Mouse (Mus musculus): ENCODE results near the gene 1700028P14Rik. TPM values are rescaled to one million over a fixed set of nuclear protein-coding genes. Genes with fewer than 3 reads are reported as not detected.
A peak's percentile ranks its signal among the peaks of the same experiment; 100 is the strongest.

The 1700028P14Rik gene
- polyA plus RNA-seq, 1 experiment from 2014 or later: 0.58 TPM

DNA sequence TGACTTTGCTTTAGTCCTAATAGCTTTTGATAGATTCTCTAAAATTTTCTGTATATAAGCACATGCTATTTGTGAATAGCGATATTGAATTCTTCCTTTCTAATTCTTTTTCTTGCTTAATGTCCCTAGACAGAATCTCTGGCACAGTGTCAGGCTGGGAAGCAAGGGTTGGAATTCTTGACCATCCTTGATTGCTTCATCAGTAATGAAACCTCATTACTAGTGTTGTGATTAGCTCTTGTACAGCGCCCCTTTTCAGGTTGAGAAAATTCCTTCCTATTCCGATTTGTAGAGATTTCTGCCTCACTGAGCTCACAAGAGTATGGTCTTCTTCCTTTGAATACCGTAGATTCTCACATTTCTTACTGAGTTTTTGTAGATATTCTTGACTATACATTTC is 109.9 kb downstream of the 1700028P14Rik start:
- 84% methylated on average over 4 of the region's 4 CpGs for WGBS
- ATAC-seq (replicated peaks; ENCODE audit: insufficient number of reproducible peaks, low FRiP score, low TSS enrichment, low read depth) (no peak), DNase-seq (ENCODE audit: low spot score) (no peak)
- H3K4me3 ChIP-seq (ENCODE audit: low read depth, low read length): no peak overlapping the region
- H3K27me3 ChIP-seq (ENCODE audit: control insufficient read depth, insufficient read depth, low read length): no peaks in the 10 kb centered on the region
- H3K27ac ChIP-seq (replicated peaks; ENCODE audit: low read depth, low read length): no peak overlapping the region
- H3K4me1 ChIP-seq (ENCODE audit: control insufficient read depth, insufficient read depth, low read length): no peaks in the 10 kb centered on the region
- no peaks in the 10 kb centered on the region for H3K36me3 ChIP-seq (replicated peaks; ENCODE audit: control insufficient read depth, insufficient read depth, low read depth, low read length)
- H3K4me2 ChIP-seq (ENCODE audit: low read depth, low read length): no peak overlapping the region
- H3K9me3 ChIP-seq (replicated peaks; ENCODE audit: control insufficient read depth, low read length): no peaks in the 10 kb centered on the region
- no peak overlapping the region for H3K9ac ChIP-seq (replicated peaks; ENCODE audit: low read length)

DNA sequence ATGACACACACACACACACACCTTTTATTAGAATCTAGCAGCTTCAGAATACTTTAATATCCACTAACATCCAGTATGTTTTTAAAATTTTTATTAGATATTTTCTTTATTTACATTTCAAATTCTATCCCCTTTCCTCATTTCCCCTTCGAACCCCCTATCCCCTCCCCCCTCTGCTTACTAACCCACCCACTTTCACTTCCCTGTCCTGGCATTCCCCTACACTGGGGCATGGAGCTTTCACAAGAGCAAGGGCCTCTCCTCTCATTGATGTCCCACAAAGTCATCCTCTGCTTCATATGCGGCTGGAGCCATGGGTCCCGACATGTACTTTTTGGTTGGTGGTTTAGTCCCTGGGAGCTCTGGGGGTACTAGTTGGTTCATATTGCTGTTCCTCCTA is 116.9 kb downstream of the 1700028P14Rik start:
- H3K27ac ChIP-seq (replicated peaks; ENCODE audit: low read depth, low read length): no peak overlapping the region
- WGBS: 91% methylated on average over 3 of the region's 3 CpGs
- no peaks in the 10 kb centered on the region for H3K4me1 ChIP-seq (ENCODE audit: control insufficient read depth, insufficient read depth, low read length)
- H3K4me2 ChIP-seq (ENCODE audit: low read depth, low read length): no peak overlapping the region
- no peaks in the 10 kb centered on the region for H3K36me3 ChIP-seq (replicated peaks; ENCODE audit: control insufficient read depth, insufficient read depth, low read depth, low read length)
- H3K27me3 ChIP-seq (ENCODE audit: control insufficient read depth, insufficient read depth, low read length): no peaks in the 10 kb centered on the region
- H3K9ac ChIP-seq (replicated peaks; ENCODE audit: low read length): no peak overlapping the region
- H3K9me3 ChIP-seq (replicated peaks; ENCODE audit: control insufficient read depth, low read length): no peaks in the 10 kb centered on the region
- ATAC-seq (replicated peaks; ENCODE audit: insufficient number of reproducible peaks, low FRiP score, low TSS enrichment, low read depth) (no peak), DNase-seq (ENCODE audit: low spot score) (no peak)
- no peak overlapping the region for H3K4me3 ChIP-seq (ENCODE audit: low read depth, low read length)

DNA sequence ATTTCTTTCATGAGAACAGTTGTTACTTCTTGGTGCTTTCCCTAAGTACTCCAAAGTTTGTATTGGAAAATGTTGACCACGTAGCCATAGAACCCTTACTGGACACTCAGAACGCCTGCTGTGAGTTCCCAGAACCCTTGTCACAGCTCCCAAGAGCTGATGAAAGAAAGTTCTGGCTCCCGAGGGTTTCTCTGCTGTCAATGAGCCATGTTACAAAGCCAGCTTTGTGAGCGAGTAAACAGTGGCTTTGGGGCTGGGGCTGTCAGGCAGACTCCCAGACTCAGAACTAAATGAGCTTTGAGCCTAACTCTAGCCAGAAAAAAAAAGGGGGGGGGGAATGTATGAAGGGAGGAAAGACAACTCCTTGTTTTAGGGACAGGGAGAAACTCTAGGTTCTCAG is 120.7 kb downstream of the 1700028P14Rik start:
- DNase-seq (ENCODE audit: low spot score) (no peak), ATAC-seq (replicated peaks; ENCODE audit: insufficient number of reproducible peaks, low FRiP score, low TSS enrichment, low read depth) (no peak)
- Histone ChIP-seq H3K27ac (replicated peaks; ENCODE audit: low read depth, low read length) (no peak overlapping the region), H3K9me3 (replicated peaks; ENCODE audit: control insufficient read depth, low read length) (no peaks in the 10 kb centered on the region), H3K36me3 (replicated peaks; ENCODE audit: control insufficient read depth, insufficient read depth, low read depth, low read length) (no peaks in the 10 kb centered on the region), H3K9ac (replicated peaks; ENCODE audit: low read length) (no peak overlapping the region), H3K4me2 (ENCODE audit: low read depth, low read length) (no peak overlapping the region), H3K27me3 (ENCODE audit: control insufficient read depth, insufficient read depth, low read length) (no peaks in the 10 kb centered on the region), H3K4me3 (ENCODE audit: low read depth, low read length) (no peak overlapping the region), H3K4me1 (ENCODE audit: control insufficient read depth, insufficient read depth, low read length) (no peaks in the 10 kb centered on the region)
- WGBS: 19% methylated on average over 4 of the region's 4 CpGs

DNA sequence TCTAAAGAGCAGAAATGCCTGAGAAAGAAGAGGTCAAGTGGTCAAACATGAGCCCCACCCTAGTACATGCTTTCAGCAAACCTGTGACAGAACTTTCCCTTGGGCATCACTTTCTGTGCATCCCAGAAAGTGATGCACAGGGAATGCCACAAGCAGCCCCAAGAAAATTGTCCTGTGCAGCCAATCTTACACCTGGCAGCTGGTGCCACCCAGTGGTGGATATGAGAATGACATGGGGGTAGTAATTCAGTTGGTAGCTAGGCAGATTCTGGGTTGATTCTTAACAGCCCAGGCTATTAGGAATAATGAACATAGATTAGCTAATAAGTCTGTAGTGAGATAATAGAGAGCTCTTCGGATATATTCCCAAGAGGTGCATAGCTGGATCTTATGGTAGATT is 128.9 kb downstream of the 1700028P14Rik start:
- DNase-seq (ENCODE audit: low spot score) (peak; percentile 78), ATAC-seq (replicated peaks; ENCODE audit: insufficient number of reproducible peaks, low FRiP score, low TSS enrichment, low read depth) (no peak)
- H3K4me3 ChIP-seq (ENCODE audit: low read depth, low read length): no peak overlapping the region
- no peak overlapping the region for H3K4me2 ChIP-seq (ENCODE audit: low read depth, low read length)
- no peaks in the 10 kb centered on the region for H3K4me1 ChIP-seq (ENCODE audit: control insufficient read depth, insufficient read depth, low read length)
- H3K9me3 ChIP-seq (replicated peaks; ENCODE audit: control insufficient read depth, low read length): no peaks in the 10 kb centered on the region
- no peak overlapping the region for H3K27ac ChIP-seq (replicated peaks; ENCODE audit: low read depth, low read length)
- H3K9ac ChIP-seq (replicated peaks; ENCODE audit: low read length): no peak overlapping the region
- WGBS: 11% methylated on average over 1 of the region's 1 CpGs
- H3K36me3 ChIP-seq (replicated peaks; ENCODE audit: control insufficient read depth, insufficient read depth, low read depth, low read length): no peaks in the 10 kb centered on the region
- no peaks in the 10 kb centered on the region for H3K27me3 ChIP-seq (ENCODE audit: control insufficient read depth, insufficient read depth, low read length)

DNA sequence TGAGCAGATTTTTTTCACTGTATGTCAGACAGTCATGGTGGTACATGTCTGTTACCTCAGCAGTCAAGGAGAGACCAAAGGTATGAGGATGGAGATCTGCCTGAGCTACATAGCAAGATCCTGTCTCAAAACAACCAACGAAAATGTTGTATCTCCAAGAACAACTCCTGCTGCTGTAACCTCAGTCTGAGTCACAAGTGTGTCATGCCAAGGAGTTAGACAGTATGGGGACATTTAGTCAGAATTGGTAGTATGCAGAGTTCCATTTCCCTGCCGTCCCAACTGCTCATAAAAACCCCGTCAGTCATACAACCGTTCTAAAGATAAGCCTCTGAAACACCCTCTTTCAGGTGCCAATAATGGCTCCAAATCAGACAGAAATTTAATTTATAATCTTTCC is 130.8 kb downstream of the 1700028P14Rik start:
- ATAC-seq (replicated peaks; ENCODE audit: insufficient number of reproducible peaks, low FRiP score, low TSS enrichment, low read depth) (no peak), DNase-seq (ENCODE audit: low spot score) (no peak)
- Histone ChIP-seq H3K27me3 (ENCODE audit: control insufficient read depth, insufficient read depth, low read length) (no peaks in the 10 kb centered on the region), H3K4me2 (ENCODE audit: low read depth, low read length) (no peak overlapping the region), H3K4me3 (ENCODE audit: low read depth, low read length) (no peak overlapping the region), H3K36me3 (replicated peaks; ENCODE audit: control insufficient read depth, insufficient read depth, low read depth, low read length) (no peaks in the 10 kb centered on the region), H3K4me1 (ENCODE audit: control insufficient read depth, insufficient read depth, low read length) (no peaks in the 10 kb centered on the region), H3K9ac (replicated peaks; ENCODE audit: low read length) (no peak overlapping the region), H3K9me3 (replicated peaks; ENCODE audit: control insufficient read depth, low read length) (no peaks in the 10 kb centered on the region), H3K27ac (replicated peaks; ENCODE audit: low read depth, low read length) (no peak overlapping the region)
- WGBS: 89% methylated on average over 4 of the region's 4 CpGs

DNA sequence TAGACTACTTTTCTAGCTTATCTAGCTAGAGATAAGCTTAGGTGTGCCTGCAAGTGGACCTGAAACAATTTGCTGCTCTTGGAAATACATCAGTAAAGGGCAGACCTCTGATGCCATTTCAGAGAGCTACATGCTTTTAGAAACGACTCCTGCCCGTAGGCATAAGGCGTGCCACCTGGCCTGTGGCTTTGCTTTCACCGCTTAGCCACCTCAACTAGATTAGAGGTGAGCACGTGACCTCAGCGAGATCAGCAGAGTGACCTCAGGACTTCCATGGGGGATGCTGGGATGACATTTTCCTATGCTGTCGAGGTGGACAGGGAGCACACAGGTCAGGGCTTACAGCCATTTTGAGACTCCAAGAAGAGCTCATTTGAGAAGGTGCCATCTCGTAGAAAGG is 131.5 kb downstream of the 1700028P14Rik start:
- DNase-seq (ENCODE audit: low spot score) (no peak), ATAC-seq (replicated peaks; ENCODE audit: insufficient number of reproducible peaks, low FRiP score, low TSS enrichment, low read depth) (no peak)
- WGBS: 87% methylated on average over 8 of the region's 8 CpGs

DNA sequence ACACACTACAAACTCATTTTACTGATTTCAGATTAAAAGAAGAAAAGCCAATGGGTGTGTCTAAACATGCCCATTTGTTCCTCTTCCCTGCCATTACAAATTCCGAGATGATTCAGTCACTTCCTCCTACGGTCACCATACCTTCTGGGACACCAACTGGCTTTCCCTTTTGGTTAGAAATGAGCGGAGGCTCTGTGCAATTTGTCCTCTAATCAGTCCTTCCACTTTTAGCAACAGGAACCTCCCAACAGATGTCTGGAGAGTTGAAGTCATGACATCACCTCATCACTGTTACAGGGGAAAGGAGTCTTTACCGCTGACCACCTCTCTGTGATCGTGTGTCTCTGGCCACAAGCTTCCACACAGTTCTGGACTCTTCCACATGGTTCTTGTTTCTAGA is 132.0 kb downstream of the 1700028P14Rik start:
- Histone ChIP-seq H3K4me3 (ENCODE audit: low read depth, low read length) (no peak overlapping the region), H3K4me2 (ENCODE audit: low read depth, low read length) (no peak overlapping the region), H3K4me1 (ENCODE audit: control insufficient read depth, insufficient read depth, low read length) (no peaks in the 10 kb centered on the region), H3K9ac (replicated peaks; ENCODE audit: low read length) (no peak overlapping the region), H3K27me3 (ENCODE audit: control insufficient read depth, insufficient read depth, low read length) (no peaks in the 10 kb centered on the region), H3K27ac (replicated peaks; ENCODE audit: low read depth, low read length) (no peak overlapping the region), H3K36me3 (replicated peaks; ENCODE audit: control insufficient read depth, insufficient read depth, low read depth, low read length) (no peaks in the 10 kb centered on the region), H3K9me3 (replicated peaks; ENCODE audit: control insufficient read depth, low read length) (no peaks in the 10 kb centered on the region)
- ATAC-seq (replicated peaks; ENCODE audit: insufficient number of reproducible peaks, low FRiP score, low TSS enrichment, low read depth) (no peak), DNase-seq (ENCODE audit: low spot score) (no peak)
- WGBS: 78% methylated on average over 5 of the region's 5 CpGs

More for the DNA sequence above, 131.5 kb downstream of the 1700028P14Rik start:
- H3K27ac ChIP-seq (replicated peaks; ENCODE audit: low read depth, low read length): no peak overlapping the region
- H3K9ac ChIP-seq (replicated peaks; ENCODE audit: low read length): no peak overlapping the region
- no peaks in the 10 kb centered on the region for H3K27me3 ChIP-seq (ENCODE audit: control insufficient read depth, insufficient read depth, low read length)
- H3K4me1 ChIP-seq (ENCODE audit: control insufficient read depth, insufficient read depth, low read length): no peaks in the 10 kb centered on the region
- H3K9me3 ChIP-seq (replicated peaks; ENCODE audit: control insufficient read depth, low read length): no peaks in the 10 kb centered on the region
- no peaks in the 10 kb centered on the region for H3K36me3 ChIP-seq (replicated peaks; ENCODE audit: control insufficient read depth, insufficient read depth, low read depth, low read length)
- no peak overlapping the region for H3K4me2 ChIP-seq (ENCODE audit: low read depth, low read length)
- no peak overlapping the region for H3K4me3 ChIP-seq (ENCODE audit: low read depth, low read length)

DNA sequence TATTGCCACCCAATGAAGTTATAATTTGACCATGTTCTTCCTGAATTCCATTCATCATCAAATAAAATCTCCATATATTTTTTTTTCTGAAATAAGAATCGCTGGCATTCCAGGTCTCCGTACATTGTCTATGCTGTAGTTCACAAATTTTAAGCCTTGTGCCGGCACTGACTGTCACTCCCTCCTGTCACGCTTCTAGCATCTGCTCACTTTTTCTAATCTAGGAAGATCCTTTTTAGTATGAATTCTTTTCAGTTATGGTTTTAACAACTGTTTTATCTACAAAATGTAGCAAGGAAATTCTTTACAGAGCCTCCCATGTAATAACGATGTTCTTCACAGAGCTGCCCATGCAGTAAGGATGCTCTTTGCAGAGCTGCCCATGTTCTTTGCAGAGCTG is 134.1 kb downstream of the 1700028P14Rik start:
- Histone ChIP-seq H3K27me3 (ENCODE audit: control insufficient read depth, insufficient read depth, low read length) (no peaks in the 10 kb centered on the region), H3K27ac (replicated peaks; ENCODE audit: low read depth, low read length) (no peak overlapping the region), H3K9ac (replicated peaks; ENCODE audit: low read length) (no peak overlapping the region), H3K36me3 (replicated peaks; ENCODE audit: control insufficient read depth, insufficient read depth, low read depth, low read length) (no peaks in the 10 kb centered on the region), H3K4me2 (ENCODE audit: low read depth, low read length) (no peak overlapping the region), H3K4me1 (ENCODE audit: control insufficient read depth, insufficient read depth, low read length) (no peaks in the 10 kb centered on the region), H3K4me3 (ENCODE audit: low read depth, low read length) (no peak overlapping the region), H3K9me3 (replicated peaks; ENCODE audit: control insufficient read depth, low read length) (no peaks in the 10 kb centered on the region)
- WGBS: 92% methylated on average over 5 of the region's 5 CpGs
- DNase-seq (ENCODE audit: low spot score) (no peak), ATAC-seq (replicated peaks; ENCODE audit: insufficient number of reproducible peaks, low FRiP score, low TSS enrichment, low read depth) (no peak)
